In the genomic region with DNA sequence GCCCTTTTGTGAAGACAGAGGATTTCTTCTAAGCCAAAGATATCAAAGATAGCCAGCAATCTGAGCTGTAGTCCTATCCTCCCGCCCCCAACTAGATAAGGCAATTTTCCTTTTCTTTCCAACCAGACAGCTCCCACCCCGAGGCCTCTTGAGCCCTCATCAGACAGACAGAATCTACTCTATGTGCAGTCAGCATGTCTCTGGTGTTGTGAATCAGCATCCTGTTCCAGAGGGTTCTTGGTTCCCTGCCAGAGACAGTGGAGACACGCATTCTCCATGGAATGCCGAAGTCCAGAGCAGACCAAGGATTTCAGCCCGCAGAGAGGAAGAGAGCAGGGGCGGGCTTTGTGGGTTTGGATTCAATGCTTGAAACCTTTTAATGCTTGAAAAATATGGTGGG, we compare ENCODE assay signal across 8 mouse cellular contexts. TPM values are rescaled to one million over a fixed set of nuclear protein-coding genes. Genes with fewer than 3 reads are reported as not detected.
A peak's percentile ranks its signal among the peaks of the same experiment; 100 is the strongest.
DNase-seq lines count a peak whose midpoint lies in the region; TF ChIP-seq lines count a peak whose summit lies in the region.
"Had no signal": no experiment of that assay in that cellular context is flagged by ENCODE, and none has a peak within 500 bp of the region (broad histone marks: within the 10 kb centered on the region; RNA-seq: fewer than 3 reads in every experiment).

No protein-coding gene starts in this region.

- peaks cover 11% of the 10 kb centered on the region for H3K27me3 ChIP-seq in midbrain, embryonic 10.5 days (ENCODE audit: low read depth, poor library complexity, severe bottlenecking)
- H3K27me3 ChIP-seq: midbrain, embryonic 12.5 days had no signal

- no peak overlapping the region for H3K4me3 ChIP-seq in lung, adult 2 months (replicated peaks; ENCODE audit: extremely low read depth, low read depth, low read length)
- H3K4me3 ChIP-seq in midbrain, embryonic 10.5 days, result no peak overlapping the region
- H3K4me3 ChIP-seq: midbrain, embryonic 12.5 days had no signal

- no peaks in the 10 kb centered on the region for H3K9me3 ChIP-seq in midbrain, embryonic 10.5 days (replicated peaks)
- H3K9me3 ChIP-seq: midbrain, embryonic 12.5 days had no signal

- 24% methylated on average over 6 of the region's 6 CpGs for WGBS in lung, adult 2 months
- WGBS in midbrain, embryonic 10.5 days, result 93% methylated on average over 6 of the region's 6 CpGs

- DNase-seq in adipocyte (ENCODE audit: low spot score), result peak; percentile 72
- DNase-seq in adrenal gland, postnatal 36 days, result peak; percentile 86 to 89
- DNase-seq in heart, postnatal 10 days, result peak; percentile 88 to 89
- DNase-seq in lung, adult 2 months, result peak; percentile 39
- DNase-seq in right cerebral cortex, adult 2 months (ENCODE audit: low spot score in 2 of 2), result no peak
- DNase-seq in left cerebral cortex, postnatal 14 days (ENCODE audit: low spot score in 2 of 2), result no peak
- DNase-seq in midbrain, embryonic 10.5 days (ENCODE audit: low spot score), result no peak

- no peak for TF ChIP-seq POLR2A in lung, adult 2 months (IDR thresholded peaks at IDR 0.05; ENCODE audit: borderline replicate concordance, extremely low read depth, low read depth, low read length)

- H3K27ac ChIP-seq in midbrain, embryonic 10.5 days (replicated peaks), result no peak overlapping the region
- H3K27ac ChIP-seq: midbrain, embryonic 12.5 days had no signal

- H3K4me1 ChIP-seq in lung, adult 2 months (ENCODE audit: control insufficient read depth, insufficient read depth, low read length), result peaks cover 12% of the 10 kb centered on the region
- peaks cover 33% of the 10 kb centered on the region for H3K4me1 ChIP-seq in midbrain, embryonic 10.5 days

- no peaks in the 10 kb centered on the region for H3K36me3 ChIP-seq in midbrain, embryonic 10.5 days
- H3K36me3 ChIP-seq: midbrain, embryonic 12.5 days had no signal

- intact Hi-C loops in heart, postnatal 10 days (cut with DNase I), result loop anchor here (2.0 kb wide), 1 partner anchor 14 kb away; no protein-coding TSS in a partner anchor
- intact Hi-C loops in left cerebral cortex, postnatal 14 days (cut with DNase I), result loop anchor here (10.0 kb wide), 1 partner anchor 1458 kb away; no protein-coding TSS in a partner anchor

- no peak for TF ChIP-seq CTCF in lung, adult 2 months (IDR thresholded peaks at IDR 0.05; ENCODE audit: insufficient read depth, low read length)

RNA-seq across cellular contexts. Expression of a gene that starts 19.3 kb away (rescaled TPM):
- total RNA-seq in adrenal gland, postnatal 36 days (2021), result 100 to 1,000 TPM; 396 to 515 TPM
- total RNA-seq in heart, postnatal 10 days (2021), result 100 to 1,000 TPM; 207 to 221 TPM
- 352 and 457 TPM in 2 replicates for polyA plus RNA-seq in lung, adult 2 months (2012; rRNA removed)
- total RNA-seq in left cerebral cortex, postnatal 14 days (2021), result 10 to 100 TPM; 14.4 to 18.8 TPM
- 133 and 178 TPM in 2 replicates for polyA plus RNA-seq in midbrain, embryonic 10.5 days (2016; fragmentation: Nextera tagmentation; extraction: Ambion mirVana)

Comparison
In these comparisons a context has a peak if more than half of its experiments do, and no peak if none do; other contexts are left out.
1. DNase-seq: peak in adipocyte (single experiment), adrenal gland, postnatal 36 days (2 of 2), heart, postnatal 10 days (2 of 2) and lung, adult 2 months (single experiment); none in right cerebral cortex, adult 2 months (0 of 2), left cerebral cortex, postnatal 14 days (0 of 2) and midbrain, embryonic 10.5 days (single experiment).
2. RNA of a gene that starts 19.3 kb away (total RNA-seq): 396 to 515 TPM in adrenal gland, postnatal 36 days and 207 to 221 TPM in heart, postnatal 10 days; 14.4 to 18.8 TPM in left cerebral cortex, postnatal 14 days; every median in the first group is over 10 times any median in the second.